Mouse (Mus musculus) right cerebral cortex, postnatal 14 days (tissue): ENCODE measurements around the gene Gm20388.

Source experiments
- DNase-seq: peaks from one replicate; pipeline ENCODE4 v3.0.0; 2022

Gm20388 gene

DNA sequence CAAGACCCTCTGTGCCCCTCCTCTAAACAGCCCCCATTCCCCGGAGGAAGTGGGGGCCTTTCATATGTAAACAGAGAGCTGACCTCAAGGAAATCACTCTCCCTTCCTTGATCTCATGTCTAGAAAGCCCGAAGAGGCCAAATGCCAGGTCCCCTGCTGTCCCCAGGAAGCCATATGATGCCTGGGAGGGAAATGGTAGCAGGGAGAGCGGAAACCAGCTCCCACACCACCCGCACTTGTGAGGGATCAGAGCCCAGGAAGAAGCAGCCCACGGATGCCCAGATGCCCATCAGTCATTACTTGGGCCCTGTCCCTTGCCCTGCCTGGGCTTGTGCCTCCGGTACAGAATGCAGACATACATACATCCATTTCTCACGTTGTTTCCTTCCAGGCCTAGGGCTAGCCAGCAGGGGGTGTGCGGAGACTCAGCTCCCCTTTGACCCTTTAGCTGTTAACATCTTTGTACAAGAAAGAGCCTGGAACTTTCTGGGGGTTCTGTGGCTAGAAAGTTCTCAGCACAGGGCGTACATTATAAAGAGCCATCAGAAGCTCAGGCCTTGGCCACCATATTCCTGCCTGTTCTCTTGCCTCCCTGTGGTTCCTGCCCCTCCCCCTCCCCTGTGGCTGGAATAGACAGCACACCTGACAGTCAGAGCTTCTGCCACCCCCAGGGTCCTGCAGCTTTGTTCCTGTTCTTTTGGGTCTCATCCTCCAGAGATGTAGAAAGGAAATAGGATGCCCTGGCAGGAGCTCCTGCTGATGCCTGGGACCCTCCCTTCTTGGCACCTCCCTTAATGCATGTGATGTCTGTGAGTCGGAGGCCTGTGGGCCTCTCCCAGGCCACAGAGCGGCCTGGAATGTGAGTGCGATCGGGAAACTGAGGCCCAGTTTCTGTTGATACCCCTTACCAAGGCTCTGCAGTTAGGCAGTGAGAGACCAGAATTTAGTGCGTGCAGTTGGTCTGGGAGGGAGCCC, 497.9 kb downstream of the Gm20388 start:
- DNase-seq = no peak

- DNase-seq = no peak
These were observed 498.9 kb downstream of the Gm20388 start for GRCm38 (mm10) chr8:120409371-120410013.

DNA sequence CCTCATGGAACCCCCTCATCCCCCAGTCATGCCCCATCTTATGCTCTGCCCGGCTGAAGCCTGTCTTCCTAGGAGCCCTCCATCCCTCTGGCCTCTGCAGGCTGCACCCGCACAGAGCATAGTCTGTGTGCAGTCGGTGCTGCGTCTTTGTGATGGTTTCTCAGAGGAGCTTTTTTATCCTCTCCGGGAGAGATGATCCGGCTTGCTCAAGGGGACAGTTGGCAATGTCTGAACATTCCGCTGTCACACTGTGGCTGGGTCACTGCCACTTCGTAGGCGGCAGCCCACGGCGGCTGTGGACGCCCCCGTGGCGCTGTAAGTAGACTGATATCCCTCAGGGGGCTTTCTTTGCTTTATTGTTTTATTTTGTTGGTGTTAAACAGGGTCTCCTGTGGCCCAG, 500.4 kb downstream of the Gm20388 start:
- DNase-seq = no peak

- no peak for DNase-seq
These were observed 501.2 kb downstream of the Gm20388 start for GRCm38 (mm10) chr8:120411862-120412261.

GRCm38 (mm10) chr8:120412357-120412756, 501.7 kb downstream of the Gm20388 start:
- no peak for DNase-seq

DNA sequence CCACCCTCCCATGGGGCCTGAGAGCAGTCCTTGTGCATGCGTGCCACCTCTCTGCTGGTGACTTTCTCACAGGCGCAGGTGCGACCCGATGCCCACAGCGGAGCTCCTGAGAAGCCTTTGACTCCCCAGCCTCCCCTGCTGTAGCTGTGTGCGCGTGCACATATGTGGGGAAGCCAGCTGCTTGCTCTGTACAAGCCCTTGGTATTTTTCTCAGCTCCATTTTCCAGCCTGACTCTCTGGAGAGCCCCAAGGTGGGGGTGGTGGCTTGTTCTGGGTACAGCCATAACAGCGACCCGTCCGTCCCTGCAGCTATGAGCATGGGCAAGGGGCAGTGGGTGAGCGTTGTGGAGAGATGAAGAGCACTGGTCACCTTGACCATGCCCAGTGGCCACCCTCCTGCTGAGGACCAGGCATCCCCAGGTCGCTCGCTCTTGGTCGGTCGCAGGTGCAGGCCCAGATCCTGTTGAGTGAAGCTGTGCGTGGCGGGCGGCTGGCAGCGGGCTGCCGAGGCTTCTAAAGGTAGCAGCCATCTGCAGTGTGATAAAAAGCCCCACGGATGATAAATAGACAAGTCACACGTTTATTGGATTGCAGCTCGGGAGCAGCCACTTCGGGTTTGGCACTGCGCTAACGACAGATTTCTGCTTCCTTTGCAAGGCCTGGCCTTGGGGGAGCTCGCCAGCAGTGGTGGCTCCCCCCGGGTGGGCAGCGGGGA, 502.4 kb downstream of the Gm20388 start:
- DNase-seq = peak; percentile 43

DNA sequence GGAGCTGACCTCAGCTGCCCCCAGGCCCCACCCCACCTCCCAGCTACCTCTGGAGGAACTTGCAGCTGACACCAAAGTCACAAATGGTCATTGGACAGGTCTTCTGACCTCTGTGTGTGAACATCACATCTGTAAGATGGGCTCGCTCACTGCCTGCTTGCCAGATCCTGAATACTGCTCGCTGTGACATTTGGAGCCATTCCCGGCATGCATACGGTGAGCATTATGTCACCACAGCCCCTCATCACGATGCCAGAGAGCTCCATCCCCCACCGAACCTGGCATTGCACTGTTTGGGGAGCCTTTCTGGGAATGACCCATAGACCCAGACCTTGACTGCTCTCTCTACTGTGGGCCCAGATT, 503.0 kb downstream of the Gm20388 start:
- no peak for DNase-seq

DNA sequence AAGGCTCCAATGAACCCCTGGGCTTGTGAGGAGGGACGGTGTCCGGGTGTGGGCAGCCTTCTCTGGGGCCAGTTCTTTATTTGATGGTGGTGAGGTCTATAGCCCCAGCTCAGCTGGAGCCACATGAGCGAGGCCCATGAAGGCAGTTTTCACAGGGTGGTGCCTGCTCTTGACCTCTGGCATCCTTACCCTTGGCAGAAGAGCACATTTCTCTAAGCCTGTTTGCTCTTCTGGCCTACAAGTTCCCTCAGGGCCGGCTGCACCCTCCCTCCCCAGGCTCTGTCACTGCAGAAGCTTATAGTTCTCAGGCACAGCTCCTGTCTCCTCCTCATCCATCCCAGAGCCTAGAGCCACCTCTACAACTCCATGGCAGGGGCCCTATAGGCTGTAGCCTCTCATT, 503.6 kb downstream of the Gm20388 start:
- DNase-seq = no peak

- no peak for DNase-seq
These were observed 504.8 kb downstream of the Gm20388 start for GRCm38 (mm10) chr8:120415474-120415873.

DNA sequence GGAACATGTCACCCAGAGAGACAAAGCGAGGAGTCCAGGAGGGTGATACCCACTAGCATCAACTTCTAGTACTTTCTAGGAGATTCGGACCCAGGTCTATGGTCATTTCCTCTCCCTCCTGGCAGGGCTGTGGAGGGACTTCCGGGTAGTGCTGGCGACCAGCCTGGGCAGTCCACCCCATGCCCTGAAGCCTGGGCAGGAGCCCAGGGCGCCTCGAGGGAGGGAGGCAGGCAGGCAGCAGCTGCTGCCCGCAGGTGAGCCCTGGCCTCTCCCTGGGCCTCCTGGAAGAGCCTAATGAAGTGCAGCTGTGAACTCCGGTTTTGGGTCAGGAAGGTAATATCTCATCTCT, 505.5 kb downstream of the Gm20388 start:
- no peak for DNase-seq

DNA sequence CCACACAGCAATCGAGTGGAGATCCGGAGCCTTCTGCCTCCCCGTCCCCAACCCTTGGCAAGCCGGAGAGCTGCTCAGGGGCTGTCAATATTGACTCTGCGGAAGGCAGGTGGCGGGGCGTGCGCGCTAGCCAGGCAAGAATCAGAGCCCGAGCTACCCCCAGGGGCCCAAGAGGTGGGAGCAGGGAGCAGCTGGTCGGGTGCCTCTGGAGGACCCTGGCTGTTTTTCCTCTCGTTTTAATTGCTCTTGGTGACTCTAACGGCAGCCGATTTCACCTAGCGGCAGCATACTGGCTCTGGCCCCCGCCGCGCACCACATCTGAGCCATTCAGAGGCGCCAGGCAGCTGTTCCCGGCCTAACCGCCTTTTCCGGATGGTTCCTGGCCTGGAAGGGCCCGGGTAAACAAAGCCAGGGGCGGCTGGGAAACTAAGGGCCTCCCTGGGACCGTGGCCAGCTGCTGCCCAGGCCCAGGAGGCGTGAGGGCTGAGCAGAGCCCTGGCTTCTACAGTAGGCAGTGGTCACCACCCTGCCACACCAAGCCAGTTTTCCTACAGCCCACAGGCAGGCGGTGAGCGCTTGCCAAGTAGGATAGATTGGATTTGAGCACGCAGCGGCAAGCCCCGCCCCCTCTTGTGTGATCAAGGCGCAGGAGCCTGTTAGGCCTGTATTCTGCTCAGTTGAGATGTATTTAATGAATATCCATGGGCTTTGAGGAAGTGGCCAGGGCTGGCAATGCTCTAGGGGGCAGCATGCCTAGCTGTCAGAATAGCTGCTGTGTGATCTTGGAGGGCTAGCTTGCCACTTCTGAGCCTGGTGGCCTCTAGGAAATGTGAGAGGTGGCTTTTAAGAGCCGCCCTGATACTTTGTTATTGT, 506.1 kb downstream of the Gm20388 start:
- peak; percentile 55 for DNase-seq

GRCm38 (mm10) chr8:120418188-120418587, 507.5 kb downstream of the Gm20388 start:
- no peak for DNase-seq

DNA sequence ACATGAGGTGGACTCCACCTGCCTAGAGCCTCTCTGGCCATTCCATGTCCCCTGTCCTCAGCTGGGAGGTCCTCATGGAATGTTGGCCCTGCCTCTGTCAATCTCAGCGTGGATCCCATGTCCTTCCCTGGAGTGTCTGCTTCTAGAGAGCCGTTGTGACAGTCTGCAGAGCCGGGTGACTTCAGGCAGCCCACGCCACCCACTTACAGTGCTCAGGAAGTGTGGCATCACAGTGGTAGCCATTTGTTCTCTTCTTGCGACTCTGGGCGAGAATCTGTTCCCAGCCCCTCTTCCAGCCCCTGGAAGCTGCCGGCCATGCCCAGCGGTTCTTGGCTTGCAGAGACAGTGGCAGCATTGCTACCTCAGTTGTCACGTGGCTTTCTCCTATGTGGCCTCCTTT, 509.0 kb downstream of the Gm20388 start:
- no peak for DNase-seq

DNA sequence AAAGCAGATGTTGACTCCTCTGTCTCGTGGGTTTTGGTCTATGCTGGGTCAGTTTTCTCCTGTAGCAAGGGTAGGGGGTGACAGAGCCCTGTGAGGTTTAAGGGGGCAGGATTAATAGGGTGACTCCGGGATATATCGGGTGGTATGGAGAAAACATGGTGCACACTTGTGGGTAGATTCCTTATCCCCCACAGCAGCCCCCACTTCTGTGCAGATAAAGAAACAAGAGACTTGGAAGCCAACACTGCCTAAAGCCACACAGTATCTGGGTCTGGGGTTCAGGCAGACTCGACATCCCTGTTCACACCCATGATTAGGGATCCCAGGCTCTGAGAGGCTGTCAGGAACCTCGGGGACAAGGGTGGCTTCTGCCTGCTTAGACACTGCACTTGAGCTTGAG, 509.6 kb downstream of the Gm20388 start:
- no peak for DNase-seq

- DNase-seq = no peak
These were observed 511.0 kb downstream of the Gm20388 start for GRCm38 (mm10) chr8:120421638-120422037.

- no peak for DNase-seq
These were observed 511.6 kb downstream of the Gm20388 start for GRCm38 (mm10) chr8:120422236-120422635.

- no peak for DNase-seq
These were observed 512.9 kb downstream of the Gm20388 start for GRCm38 (mm10) chr8:120423576-120423975.

DNA sequence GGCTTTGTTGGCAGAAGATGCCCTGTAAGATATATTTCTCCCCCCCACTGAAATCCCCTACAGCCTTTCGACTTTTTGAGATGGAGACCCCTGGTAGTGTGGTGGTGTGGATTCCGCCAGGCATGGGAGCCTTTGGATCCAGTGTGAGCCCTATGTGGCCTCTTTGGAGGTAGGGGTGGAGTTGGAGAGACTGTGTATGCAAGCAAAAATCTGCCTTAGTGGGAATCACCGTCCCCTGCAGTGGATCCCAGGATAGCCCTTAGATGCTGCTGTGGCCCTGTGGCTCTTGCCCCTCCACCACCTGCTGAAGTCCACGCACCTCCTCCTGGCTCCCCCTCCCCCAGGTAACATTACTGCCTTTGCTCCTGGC, 514.2 kb downstream of the Gm20388 start:
- DNase-seq = no peak

- DNase-seq = no peak
These were observed 514.7 kb downstream of the Gm20388 start for GRCm38 (mm10) chr8:120425199-120425941.

DNA sequence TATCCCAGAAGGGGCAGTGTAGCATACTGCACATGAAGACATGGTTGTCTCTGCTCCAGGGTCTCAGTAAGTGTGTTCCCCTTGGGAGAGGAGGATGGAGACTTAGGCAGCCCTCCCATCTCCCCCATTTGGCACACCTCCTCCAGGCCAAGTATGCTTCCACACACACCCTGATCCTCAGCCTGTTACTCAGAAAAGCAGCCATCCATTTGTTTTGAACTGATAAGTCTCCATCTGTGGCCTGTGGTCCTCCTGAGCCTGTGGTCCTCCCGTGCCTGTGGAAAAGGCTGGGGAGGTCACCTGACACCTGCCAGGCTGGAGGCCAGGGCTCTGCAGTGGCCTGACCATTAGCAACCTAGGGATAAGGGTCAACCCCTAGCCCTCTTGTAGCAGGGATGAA, 515.5 kb downstream of the Gm20388 start:
- no peak for DNase-seq

DNA sequence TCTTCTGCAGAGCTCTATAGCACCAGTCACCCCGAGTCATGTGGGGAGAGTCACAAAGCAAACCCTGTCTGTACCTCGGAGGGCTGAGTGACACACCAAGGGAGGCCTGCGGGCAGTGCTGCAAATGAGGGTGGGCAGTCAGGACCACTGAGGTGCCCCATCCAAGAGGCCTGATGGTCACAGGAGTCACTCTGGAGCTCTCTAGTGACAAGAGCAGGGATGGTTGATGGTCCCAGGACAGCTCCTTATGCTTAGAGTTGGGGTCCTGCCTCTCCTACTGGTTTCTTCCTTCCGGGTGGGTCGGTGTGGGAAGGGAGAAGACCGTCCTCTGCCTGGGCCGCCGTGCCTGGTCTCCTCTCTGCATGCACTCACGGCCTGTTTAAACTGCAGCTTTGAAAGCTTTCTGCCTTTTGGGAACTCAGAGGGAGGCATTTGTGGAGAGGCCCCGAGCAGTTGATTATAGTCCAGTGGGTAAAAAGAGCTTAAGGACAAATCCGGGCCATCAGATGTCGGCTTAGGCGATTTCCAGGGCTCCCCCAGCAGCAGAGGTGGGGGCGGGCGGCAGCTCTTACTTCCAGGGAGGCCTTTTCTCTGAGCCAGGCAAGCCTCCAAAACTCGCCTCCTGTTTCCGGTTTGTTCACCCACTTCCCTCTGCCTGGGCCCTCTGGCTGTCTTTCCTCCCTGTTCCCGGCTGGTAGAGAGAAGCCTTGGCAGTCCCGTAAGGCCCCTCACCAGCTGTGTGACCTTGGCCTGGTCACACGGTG, 516.2 kb downstream of the Gm20388 start:
- DNase-seq = peak; percentile 76
